Mouse (Mus musculus): Measurements from ENCODE around the gene Snx9.

Snx9 gene

DNA sequence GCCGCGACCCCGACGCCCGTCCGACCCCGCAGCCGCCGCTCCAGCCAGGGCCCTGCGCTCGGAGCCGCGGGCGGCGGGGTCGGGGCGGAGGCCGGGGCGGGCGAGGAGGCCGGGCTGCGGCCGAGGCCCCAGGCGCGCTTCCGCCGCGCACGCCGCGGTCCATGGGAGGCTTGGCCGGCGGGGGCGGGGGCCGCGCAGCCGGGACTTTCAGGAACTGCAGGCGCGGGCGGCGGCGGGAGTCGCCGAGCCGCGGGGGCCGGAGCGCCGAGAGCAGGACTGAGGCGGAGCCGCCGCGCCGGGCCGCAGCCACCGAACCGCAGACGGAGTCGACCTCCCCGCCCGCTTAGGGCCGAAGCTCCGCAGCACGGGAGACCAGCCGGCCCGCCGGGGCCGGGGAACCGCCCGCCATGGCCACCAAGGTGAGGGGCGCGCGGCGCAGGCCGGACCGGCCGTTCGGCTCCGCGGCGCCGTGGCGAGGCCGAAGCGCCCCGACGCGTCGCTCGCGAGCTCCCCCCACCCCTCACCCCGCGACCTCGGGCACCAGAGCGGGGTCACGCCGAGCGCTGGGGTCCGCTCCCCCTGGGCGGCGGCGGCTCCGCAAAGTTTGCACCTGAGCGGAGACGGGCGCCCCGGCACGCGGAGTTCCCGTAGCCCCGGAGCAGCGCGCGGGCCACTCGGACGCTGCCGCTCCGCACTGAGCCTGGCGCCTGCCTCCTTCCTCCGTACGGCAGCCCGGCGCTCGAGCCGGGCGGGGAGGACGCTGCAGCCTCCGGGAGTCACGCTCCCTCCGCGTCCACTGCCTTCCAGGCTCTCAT lies at the start of gene Snx9:
Gene Snx9 (plus strand): TSS at position 202 of the 815 bp plus-strand sequence.
- DNase-seq, result peak; percentile 69

DNA sequence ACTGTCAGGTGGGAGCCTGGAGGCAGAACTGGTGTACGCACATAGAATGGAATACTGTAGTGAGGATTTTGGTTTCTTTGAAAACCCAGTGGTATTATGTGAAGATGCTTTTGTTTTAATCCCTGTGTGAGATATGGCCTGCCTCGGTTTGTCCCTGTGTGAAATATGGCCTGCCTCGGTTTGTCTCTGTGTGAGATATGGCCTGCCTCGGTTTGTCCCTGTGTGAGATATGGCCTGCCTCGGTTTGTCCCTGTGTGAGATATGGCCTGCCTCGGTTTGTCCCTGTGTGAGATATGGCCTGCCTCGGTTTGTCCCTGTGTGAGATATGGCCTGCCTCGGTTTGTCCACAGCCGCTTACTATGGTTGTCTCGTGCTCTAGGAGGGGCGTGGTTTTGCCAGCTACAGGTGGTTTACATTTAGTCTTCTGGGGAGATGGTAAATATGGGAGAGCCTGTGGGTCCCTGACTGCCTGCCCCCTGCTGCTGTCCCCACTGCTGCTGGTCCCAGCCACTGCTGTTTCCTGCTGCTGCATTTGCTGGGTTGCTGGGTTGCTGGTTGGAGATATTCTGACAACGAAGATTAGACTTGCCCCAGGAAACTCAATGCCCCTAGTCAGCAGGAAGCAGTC lies 48.9 kb upstream of the Snx9 start:
- DNase-seq, result no peak

DNA sequence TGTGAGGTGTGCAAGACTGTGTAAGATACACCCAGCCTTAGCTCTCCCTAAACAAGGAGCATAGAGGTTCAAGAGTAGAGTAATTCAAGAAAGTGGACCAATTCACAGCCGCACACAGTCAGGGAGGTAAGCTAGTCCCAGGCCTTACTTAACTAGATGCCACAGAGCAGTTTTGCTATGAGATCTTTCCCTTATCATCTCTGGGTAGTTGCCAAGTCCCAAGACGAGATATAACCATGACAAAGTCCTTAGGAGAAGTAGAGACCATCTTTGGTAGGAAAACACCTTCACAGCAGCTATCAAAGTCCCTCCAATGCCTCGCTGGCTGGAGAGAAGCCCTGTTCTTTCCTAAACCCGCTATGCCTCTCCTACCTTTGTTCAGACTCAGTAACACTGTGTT lies 47.5 kb upstream of the Snx9 start:
- DNase-seq, result no peak

DNA sequence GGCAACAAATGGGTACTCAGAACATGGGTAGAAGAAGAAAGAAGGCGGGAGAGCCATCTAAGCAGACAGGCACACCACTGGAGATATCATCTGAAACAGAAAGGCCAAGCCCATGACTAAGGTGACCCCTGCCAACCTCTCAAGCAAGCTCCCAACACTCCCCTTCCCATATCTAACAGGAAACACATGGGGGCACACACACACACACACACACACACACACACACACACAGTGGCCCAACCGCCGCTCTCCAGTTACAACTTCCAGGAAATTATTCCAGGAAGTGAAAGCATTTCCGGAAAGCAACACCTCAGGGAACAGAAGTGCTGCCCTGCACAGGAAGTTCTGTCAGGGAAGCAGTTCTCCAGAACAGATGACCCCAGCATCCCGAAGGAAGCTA lies 46.9 kb upstream of the Snx9 start:
- no peak for DNase-seq

DNA sequence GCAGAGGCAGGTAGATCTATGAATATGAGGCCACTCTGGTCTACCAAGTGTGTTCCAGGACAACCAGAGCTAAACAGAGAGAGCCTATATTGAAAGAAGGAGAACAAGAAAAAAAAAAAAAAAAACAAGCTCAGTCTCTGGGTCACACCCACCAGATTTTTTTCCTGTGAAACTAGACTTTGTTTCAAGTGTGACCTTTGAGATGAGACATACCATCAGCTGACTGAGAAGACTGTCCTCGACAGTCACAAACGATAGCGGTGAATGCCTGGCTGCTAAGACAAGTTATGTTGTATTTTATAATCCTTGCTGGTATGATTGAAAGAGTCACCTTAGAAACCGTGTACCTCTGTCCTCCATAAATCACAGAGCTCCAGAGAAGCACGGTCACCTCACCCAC lies 45.8 kb upstream of the Snx9 start:
- no peak for DNase-seq

DNA sequence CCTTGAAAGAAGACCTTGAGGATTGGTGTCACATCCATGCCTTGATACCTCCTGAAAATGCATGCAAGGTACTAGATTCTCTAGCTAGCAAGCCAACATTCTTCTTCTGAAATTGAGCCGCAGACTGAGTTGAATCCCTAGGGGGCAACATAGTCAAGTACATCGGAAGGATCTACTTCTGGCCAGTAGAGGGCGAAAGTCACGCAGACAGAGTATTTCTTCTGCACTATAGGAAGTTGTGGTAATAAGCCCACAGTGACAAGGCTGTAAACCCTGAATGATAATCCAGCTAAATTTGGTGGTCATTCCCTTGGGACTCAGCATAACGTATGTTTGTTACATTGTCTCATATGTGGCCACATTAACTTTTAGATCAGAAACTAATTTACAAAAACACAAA lies 45.3 kb upstream of the Snx9 start:
- peak; percentile 73 for DNase-seq

DNA sequence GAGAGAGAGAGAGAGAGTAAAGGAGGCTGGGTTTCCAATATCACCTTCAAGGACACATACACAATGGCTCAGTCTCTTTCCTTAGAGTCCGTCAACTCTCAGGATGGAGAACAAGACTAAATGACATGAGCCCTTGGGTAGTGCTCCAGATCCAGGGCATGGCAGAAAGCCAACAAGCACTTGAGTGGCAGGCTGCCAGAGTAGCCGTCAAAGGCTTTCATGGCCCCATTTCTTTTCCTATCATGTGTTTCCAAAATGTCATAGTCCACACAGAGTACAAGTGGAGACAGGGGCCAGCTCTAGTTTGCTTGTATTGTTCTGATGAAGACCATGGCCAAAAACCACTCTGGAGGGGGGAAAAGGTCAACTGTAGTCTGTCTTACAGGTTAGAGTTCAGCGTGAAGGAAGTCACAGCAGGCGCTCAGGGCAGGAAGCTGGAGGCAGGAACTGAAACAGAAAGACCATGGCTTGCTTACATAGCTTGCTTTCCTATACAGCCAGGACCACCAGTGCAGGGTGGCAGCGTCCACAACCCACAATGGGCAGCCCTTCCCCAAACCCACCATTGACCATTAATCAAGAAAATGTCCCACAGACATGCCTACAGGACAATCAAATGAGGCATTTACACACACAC lies 43.9 kb upstream of the Snx9 start:
- no peak for DNase-seq

DNA sequence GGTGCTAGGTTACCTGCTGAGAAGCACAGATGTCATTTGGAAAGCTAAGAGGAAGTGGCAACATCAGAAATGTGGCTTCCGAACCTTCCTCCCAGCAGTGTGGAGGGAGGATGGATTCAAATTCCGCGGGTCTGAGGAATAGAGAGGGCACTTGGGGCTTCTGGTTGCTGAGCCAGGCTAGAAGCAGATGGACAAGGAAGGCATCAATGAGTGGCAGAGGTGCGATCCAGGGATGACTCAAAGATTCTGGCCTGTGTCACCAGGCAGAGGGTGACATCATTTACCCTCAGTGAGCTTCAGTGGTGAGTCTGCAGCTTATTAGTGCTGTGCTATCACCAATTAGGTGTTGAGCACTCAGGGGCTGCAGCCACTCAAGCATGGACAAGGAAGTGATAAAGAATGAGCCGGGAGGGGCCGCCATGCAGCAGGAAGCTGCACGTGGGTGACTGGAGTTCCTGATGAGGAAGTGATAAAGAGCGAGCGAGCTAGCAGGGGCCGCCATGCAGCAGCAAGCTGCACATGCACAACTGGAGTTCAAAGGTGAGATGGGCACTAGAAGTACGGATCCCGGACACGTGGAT lies 42.8 kb upstream of the Snx9 start:
- DNase-seq, result no peak

DNA sequence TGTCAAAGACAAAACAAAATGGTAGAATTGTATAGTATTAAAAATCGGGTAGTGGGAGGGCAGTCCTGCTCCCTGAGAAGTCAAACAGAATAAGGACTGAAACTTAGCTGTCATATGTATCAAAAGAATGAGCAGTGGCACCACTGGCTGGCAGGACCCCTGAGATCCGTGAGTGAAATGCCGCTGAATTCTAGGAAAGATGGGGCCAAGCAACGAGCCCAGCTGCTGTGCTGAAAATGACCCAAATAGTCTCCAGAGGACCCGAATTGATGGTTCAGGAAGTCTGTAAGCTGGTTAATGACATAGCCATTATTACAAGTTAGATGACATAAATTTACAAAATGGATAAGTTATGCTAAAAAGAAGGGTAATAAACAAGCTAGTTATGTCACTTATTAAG lies 42.2 kb upstream of the Snx9 start:
- no peak for DNase-seq

DNA sequence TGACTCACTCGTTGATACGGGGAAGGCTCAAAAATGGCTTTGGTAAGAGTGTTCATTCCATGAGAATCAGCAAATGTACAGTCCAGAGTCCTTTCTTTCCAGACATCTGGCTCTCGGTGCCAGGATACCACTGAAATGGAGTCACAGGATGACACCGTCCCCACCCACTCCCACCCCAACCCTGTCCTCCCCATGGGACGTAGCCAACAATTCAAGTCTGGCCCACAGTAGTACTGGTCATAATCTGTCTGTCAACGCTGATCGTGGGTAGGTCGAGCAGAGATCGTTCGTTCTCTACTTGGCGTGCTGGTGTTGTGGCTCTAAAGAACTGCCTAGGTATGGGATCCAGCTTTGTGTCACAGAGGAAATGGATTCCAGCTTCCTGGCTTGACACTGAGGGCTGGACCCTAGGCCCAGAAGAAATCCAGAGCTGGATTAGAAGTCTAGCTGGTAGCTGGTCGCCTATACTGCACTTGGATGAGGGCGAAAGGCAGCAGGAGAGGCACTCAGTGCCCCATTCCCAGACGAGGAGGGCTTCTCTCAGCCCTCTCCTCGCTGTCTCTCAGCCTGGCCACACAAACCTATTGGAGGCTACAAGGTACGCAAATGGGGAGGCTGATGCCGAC lies 41.6 kb upstream of the Snx9 start:
- no peak for DNase-seq

DNA sequence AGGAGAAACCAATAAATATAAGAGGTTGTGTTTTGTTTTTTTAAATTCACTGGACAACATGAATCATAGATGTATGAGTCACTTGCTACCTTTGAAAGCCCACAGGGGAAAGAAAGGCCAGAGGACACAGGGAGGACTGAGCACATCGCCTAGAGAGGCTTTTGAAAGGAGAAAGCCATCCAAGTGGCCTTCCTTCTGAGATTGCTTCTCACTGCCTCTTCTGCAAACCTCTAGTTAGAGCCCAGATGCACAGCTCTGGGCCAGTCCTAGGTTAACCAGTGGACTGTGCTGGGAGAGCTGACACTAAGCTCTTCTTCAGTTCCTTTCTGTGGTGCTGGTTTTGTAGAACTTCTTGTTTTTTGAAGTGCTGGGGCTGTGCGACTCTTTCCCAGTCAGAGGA lies 40.9 kb upstream of the Snx9 start:
- no peak for DNase-seq

DNA sequence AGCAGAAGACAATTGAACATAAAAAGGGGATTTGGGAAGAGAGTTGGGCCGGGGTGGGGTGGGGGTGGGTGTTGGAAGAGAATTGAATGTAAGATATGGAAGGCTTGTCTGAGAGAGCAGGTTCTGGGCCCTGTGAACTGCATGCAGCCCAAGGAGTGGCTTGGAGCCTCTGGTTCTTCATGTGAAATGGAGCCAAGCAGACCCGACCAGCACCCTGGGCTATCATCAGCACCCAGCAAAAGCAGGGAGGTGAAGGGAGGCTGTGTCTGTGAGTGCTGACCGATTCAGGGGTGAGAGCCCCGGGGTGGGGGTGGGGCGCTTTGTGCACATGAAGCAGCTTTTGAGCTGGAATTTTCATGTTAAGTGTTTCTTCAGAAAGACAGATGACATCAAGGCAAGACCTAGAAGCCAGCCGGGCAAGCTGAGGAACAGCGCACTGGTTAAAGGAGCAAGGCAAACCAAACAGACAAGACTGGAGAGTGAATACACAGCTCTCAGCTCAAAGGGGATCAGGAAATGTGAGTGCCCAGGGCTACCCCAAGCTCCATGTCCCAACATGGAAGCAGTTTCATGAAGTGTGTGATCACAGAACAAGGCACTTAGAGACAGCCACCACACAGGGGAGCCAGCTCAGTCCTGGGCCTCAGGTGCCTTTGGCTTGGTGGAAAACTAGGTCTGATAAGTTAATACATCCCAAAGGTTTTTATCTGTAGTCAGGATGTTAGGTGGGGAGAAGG lies 40.1 kb upstream of the Snx9 start:
- DNase-seq, result no peak

DNA sequence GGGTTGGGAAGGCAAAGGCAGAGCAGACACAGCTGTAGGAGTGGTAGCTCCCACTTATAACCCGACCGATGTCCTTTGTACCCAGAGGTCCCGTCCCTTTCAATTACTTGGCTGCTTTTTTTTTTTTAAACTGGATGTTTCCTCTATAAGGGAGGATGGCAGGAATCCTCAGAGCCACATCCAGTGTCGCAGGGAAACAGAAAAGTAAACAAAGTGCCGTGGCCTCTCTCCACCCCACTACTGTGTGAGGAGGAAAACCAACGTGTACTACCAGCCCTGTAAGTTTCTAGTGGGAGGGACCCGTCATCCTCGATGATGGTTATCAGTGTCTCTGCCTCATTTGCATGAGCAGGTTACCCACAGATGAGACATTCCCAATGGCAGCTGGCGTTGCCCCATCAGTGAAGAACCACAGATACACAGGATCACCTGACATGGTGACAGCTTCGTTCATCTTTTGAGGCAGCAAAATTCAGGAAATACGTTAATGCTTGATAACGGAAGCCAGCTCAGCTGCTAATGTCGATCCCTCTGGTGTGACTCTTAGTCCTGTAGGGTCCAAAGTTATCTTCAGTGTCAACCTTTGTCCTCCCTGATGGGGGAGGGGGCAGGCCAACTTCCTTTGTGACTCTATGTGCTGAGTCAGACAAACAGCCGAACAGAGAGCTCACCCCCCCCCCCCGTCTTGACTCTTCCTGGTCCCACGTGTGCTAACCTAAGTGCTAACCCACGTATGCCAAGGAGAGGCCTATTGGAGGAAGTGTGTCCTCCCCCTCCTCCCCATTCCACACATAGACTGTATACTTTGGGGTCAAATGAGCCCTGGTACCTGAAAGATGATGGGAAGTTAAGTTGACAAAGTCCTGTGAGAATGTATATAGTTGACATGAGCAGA lies 39.1 kb upstream of the Snx9 start:
- no peak for DNase-seq

DNA sequence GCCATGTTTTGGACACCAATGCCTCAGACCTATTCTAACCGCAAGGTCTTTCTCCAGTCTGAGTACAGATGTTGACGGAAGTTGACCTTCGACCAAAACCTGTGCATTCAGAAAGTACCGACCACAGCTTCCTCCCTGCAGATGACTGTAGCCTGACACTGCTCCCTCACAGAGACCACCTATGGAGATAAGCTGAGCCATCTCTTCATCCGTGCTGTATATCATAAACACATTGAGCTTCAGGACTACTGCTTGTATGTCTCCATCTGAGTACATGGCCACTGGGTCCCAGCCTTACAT lies 38.5 kb upstream of the Snx9 start:
- no peak for DNase-seq

DNA sequence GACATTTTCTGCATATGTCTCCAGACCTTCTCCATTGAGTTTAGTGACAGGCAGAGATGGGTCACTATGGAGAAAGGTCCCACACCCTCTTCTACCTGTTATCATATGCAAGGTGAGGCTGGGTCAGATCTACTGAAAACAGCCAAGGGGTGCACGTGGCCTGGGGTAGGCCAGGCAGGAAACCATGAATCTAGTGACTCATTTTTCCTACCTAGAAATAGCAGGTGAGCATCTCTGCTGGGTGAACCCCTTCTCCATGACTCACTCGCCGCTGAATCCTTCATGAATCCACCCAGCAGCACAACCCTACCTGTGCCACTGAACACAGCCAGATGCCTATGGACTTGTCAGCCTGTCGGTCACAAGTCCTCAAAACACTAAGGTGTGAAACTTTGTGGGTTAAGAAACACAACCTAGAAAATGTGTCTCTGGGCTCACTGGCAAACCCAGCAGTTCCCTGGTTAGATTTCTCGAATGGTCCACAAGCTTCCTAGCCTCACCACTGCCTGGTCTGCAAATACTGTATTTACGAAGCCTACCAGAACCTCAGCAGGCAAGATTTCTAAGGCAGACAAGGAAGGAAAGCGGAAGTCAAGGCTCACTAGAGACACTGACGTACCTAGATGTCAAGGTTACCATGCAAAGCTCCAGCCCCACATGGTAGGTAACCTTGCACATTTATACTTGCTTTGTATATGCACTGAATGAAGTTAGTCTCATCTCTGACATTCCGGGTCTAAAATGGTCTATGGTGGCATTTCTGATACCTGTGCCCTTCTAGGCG lies 37.7 kb upstream of the Snx9 start:
- no peak for DNase-seq

DNA sequence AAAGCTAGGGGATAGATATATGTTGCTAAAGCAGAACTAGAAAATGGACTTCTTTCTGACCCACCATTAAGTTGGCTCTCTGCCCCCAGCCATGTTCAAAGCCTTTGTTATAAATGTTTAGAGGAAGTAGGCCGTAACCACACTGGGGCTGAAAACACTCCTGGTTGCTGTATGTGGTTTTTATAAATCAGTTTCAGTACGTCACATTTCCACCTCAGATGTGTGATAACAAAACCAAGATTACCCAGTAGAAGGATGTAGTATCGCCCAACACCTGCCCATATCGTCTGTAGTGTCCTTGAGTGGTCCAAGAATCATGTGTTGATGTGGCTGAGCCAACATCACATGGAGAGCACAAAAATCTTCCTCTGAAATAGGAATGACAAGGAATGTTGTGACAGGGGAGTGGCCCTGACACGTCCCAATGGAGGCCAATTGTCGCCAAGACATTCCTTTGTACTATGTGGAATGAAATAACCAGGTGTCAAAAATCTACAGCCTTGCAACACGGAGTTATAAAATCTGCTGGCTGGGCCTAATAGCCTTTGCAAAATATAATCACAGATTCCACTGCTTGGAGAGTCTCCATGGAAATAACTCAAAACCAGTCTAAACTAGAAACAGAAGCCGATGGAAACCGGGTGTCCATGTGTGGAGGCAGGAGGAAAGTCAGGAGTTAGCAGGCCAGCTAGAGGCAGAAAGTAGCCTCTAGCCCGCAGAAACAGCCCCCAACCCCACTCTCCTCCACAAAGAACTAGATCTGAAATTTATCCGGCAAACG lies 36.6 kb upstream of the Snx9 start:
- no peak for DNase-seq

DNA sequence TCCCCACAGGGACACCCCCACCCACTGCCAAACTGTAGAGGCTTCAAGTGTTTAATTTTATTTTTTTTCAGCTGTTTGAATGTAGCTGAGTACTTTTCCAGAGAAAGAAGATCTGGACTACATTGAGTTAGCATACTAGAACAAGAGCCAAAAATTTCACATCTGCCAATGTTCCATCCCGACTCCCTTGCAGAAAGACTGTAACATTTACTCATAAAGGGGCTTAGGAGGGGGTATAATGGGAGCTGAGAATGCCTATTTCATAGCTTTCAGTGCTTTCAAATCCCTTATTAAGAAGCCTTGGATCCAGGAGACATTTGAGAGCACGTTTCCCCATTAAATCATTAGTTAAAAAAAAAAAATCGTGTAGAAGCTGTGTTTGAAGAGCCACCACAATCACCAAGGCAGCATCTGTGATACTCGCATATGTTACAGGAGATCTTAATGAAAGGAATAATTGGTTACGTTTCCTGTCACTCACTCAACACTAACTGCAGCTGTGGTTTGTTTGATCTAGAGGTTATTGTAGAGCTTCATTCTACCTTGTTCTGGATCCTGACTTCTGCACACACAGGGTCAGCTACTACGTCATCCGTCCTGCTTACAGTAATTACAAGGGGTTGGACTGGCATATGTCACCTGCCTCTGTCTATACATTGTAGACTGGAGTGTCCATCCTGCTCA lies 35.8 kb upstream of the Snx9 start:
- DNase-seq, result no peak

DNA sequence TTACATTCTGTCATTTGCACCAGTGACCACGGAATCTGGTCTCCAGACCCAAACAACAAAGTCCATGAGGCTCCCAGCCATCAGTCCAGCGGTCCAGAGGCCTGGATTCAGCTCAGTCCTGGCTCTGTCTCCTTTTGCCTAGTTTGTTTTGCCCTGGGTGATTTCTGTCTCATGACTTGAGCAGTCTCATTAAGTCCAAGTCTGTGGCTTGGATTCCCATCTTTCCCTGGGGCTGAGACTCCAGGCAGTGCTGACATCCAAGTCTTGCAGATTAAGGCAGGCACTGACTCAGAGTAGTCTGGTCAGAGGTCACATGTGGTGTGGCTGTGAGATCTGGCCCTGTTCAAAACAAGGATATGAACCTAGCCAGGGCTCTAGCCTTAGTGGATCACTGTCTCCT lies 35.2 kb upstream of the Snx9 start:
- no peak for DNase-seq

DNA sequence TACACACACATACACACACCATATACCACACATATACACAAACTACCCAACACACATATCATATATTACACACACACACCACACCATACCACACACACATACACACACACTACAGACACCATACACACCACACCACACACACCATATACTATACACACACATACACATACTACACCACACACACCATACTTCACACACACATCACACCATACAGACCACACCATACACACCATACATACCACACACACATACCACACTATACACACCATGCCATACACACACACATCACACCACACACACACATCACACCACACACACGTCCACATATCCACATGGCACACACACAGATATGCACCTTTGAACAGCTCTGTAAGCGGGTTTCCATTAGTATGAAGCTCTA lies 34.3 kb upstream of the Snx9 start:
- DNase-seq, result no peak
